Mouse (Mus musculus): Measurements from ENCODE around the gene Elmo1.
A peak's percentile ranks its signal among the peaks of the same experiment; 100 is the strongest.

The Elmo1 gene

DNA sequence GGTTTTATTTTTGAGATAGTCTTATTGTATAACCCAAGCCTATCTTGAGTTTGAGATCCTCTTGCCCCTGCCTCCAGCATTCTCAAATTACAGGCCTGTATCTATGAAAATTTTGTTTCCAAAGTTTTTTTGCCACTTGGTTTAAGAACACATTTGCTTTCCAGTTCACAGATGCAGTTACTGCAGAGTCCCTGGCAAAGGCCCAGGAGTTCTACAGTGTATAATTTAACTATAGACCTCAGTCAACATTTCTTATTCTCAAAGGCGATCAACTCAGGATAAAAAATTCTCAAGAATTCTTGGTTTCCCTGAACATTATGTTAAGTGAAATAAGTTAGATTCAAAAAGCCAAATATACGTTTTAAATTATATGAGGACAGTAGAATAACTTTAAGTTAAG, 115.3 kb downstream of the Elmo1 start:
- DNase-seq (ENCODE audit: low read depth, low spot score): no peak

DNA sequence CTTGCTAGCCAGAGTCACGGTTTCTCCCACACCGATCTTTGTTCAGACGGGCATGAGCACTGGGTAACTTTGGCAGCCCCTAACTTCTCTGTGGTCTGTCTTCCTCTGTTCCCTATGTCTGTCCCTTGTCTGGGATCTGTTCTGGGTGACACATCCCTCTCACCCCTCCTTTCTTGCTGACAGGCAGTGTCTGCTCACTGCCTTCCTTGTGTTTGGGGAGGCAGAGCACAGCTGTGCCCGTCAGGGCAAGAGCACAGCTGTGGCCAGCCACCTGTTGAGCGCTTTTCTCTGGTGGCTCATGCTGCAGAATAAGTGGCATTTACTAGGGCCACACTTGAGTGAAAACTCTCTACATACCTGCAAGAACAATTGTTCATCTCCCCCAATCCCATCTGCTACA, 116.7 kb downstream of the Elmo1 start:
- DNase-seq (ENCODE audit: low read depth, low spot score): no peak

DNA sequence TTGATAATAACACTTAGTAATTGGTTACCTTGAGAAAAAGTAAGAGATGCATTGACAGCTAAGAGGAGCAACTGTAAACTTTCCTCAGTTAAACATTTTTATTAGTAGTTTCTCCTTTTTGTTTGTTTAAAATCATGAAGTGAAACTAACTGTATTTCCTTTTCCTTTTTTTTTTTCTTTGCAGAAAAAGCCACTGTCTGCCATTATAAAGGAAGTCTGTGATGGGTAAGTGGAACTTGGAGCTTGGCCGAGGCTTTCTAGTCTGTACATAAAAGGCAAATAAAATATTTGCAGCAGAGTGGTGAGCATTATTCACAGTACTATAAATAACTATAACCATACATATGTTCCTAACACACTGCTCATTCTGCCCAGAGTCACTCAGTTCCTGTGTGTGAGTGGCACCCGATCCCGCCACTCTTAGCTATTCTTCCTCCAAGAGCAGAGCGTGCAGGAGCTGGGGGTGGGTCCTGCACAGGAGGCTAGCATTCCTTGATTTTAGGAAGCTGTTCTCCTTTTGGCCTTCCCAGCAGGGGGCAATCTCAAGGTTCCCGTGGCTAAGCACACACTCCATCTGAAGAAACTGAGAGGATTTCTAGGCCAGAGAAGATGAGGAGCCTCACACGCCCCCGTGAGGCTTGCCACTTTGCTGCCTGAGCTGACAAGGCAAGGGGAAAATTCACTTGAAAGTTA, 117.7 kb downstream of the Elmo1 start:
- DNase-seq (ENCODE audit: low read depth, low spot score): no peak

DNA sequence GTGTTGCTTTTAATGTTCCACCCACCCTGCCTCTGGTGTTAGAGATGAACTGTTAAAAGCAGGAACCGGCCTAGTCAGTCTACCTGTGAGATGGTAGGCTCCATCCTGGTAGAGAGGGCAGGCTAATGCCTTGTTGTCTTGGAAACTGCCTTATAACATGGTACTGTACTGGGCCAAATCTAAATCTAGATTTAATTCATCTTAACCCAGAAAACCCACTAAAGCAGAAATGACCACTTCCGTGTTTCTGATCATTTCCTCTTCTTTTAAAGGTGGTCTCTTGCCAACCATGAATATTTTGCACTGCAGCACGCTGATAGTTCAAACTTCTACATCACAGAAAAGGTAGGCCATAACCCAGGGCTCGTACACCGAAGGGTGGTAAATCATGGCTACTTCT, 118.5 kb downstream of the Elmo1 start:
- DNase-seq (ENCODE audit: low read depth, low spot score): no peak

DNA sequence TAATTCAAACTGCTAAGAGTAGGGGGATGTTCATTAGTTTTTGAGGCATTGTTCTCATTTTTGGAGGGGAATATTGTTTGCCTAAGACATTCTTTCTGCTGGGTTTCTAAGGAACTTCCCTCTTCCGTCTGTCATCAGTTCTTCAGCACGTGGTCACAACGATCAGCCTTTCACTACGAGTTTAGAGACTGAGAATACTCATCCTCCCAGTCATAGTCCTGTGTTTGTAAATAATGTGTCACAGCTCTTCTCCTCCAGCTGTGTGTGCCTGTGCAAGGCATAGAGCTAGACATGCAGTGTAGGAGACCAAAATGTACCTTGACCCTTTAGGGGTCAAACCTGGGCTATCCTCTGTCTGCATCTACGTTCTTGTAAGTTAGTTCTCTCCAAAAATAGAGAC, 121.4 kb downstream of the Elmo1 start:
- no peak for DNase-seq (ENCODE audit: low read depth, low spot score)

DNA sequence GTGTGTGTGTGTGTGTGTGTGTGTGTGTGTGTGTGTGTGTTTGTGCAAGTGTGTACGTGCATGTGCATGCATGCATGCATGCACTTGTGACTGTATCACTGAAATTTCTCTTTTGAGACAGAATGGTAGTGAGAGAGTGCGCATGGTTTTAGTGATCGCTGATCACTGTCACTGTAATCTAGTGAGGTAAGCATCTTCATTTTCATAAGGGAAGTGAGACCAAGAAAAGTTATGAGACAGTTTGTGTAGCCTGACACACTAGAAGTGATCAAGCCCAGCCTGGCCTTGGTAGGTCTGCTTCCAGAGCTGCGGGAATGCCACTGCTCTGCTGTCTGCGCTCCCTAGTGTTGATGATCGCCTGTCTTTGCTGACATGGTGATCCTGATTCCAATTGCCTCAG, 122.3 kb downstream of the Elmo1 start:
- DNase-seq (ENCODE audit: low read depth, low spot score): no peak

DNA sequence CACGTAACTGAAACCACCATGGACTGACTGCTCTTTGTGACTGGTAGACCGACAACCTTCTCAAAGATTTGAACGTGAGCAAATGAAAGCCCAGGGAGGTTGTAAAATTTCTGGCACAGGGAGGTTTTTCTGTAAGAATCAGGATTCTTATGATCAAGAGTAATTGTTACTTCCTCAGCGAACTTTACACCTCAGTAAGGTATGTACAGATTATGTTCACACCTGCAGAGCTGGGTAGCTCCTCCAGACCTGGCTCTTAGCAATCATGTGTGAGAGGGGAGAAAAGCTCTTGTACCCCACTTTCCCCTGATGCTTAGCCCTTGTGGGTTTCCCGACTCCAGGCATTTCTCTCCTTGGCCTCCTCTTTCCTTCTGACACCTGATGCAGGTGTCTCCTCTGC, 123.5 kb downstream of the Elmo1 start:
- no peak for DNase-seq (ENCODE audit: low read depth, low spot score)

DNA sequence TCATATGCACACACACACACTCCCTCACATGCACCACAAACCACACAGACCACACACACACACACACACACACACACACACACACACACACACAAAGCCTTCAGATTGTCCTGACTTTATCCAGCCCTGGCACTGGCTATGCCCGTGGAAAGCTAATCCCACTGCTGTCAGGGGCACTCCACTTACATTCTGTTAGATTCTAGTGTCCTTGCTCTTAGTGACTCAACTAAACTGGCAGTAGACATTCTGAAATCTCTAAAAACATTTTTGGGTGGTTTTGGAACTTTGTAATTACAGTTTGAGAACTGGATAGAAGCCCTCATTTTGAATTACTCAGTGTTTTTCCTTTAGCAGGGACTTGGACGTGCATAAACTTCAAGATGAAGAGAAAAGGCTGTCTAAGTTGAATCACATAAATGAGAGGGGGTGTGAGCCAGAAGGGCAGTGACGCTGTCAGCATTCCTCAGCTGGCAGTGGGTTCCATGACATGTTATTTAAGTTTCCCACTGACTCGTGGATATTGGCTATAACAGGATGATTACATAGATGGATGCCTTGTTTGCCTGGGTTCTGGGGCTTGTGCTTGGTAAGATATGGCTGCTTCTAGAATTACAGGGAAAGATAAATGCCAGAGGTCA, 127.2 kb downstream of the Elmo1 start:
- no peak for DNase-seq (ENCODE audit: low read depth, low spot score)

DNA sequence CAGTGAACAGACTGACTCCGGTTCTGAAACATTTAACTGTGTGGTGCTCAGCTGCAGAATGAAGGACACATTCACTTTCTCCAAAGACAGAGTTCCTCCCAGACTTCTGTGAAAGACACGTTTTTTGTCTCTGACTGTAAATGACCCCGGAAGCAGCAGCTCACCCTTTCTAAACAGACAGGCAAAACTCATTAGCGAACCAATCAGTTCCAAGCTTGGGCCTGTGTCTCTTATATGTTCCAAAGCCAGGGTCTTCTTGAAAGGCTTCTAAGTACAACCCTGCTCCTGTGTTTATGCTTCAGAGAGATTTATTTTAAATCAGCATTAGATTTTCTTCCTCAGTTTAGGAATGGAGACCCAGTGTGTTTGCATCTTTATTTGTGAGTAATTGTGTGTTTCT, 127.7 kb downstream of the Elmo1 start:
- DNase-seq (ENCODE audit: low read depth, low spot score): no peak

DNA sequence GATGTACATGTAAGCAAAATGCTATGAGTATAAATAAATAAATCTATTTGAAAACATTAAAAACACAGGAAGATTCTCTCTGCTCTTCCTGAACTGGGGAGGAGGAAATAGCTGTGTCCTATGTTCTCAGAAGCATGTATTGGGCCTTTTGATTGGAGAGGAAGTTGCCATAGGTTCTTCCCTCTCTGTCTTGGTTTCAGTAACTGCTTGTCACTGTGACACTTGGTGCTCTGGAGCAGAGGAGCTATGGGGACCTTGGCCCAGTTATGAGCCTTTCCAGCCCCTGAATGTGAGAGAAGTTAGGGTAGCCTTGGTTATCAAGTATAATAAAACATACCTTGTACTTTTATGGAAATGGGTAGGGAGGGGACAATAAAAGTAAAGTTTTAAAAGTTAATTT, 130.0 kb downstream of the Elmo1 start:
- no peak for DNase-seq (ENCODE audit: low read depth, low spot score)

DNA sequence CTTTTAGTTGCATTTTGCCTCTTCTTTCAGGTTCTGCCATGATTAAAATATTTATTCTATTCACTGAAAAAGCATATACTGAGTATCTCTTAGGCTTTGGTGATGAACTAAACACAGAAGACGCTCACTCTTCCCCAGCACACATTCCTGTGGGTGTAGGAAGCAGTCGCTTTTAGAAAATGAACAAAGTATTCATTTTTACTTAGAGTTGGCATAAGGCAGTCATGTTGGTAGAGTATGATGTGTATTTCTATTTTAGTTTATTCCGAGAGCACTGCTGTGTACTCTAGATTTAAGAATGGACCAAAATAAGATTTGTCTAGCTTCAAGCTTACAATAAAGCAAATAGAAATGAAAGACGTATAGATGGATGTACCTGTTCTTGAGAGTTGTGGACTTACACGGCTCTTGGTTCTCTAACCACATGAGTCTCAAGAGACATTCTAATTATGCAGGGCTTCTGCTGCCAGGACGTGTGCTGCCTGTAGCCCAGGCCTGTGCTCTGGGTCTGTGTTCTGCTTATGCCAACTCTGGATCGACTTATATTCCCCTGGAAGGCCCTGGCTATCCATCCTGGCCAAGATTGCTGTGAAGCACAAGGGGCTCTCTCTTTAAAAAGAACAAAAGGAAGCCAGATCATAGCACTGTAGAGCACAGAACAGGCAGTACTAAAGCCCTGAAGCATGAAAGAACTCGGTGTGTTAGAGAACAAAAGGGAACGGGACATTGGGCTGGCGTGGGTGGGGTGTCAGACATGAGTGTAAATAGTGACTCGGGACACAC, 137.7 kb downstream of the Elmo1 start:
- no peak for DNase-seq (ENCODE audit: low read depth, low spot score)

DNA sequence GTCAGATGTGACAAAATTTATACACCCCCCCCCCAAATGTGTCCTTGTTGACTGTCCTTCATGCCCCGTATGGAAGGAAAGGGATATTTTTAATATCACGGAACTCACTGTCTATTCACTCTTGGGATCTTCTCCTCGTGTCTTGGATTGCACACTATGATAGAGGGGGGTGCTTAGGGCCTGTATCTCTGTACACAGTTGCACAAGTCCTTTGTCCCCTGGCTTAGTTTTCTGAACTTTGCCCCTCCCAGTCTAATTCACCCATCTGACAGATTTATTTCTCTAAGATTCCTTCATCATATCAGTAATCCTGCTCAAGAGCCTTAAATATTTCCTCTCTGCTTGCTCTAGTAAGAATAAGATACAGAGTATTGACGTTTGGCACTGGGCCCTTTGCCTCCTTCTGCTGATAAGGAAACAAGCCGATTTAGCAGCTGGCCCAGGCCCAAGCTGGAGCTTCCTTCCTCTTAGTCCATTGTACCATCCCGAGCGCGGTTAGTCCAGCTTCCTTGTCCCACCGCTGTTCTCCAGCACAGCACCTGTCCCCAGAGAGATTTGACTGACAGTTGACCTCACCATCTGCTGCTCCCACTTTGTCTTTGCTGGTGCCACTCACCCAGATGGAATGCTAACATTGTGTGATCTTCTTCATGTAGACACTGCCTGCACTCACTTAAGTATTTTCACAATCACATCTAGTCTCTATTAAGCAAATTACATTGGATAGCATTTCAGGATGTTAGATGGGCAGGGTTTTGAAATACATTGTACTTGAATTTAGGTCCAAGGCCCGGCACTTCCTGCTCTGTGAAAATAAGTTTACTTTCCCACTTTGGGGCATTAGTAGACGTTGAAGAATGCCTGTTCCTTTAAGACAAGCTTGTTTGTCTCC, 141.7 kb downstream of the Elmo1 start:
- peak; percentile 41 for DNase-seq (ENCODE audit: low read depth, low spot score)

DNA sequence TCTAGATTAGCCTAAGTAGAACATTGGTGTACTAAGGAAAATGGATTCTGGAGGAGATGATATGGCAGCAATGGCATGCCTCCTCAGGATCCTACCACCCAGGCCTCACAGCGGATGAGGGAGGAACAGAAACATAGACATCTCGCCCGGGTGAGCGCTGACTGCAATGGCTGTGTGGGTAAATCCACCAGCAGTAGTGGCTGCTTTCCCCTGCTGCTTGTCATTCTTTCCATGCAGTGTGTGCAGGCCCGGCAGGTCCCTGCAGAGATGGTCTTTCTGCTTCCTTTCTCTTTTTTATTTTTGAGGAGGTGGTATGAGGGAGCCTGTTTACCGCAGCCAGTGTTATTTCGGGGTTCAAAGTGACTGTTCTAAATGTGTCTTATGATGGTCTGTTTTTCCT, 143.3 kb downstream of the Elmo1 start:
- no peak for DNase-seq (ENCODE audit: low read depth, low spot score)

DNA sequence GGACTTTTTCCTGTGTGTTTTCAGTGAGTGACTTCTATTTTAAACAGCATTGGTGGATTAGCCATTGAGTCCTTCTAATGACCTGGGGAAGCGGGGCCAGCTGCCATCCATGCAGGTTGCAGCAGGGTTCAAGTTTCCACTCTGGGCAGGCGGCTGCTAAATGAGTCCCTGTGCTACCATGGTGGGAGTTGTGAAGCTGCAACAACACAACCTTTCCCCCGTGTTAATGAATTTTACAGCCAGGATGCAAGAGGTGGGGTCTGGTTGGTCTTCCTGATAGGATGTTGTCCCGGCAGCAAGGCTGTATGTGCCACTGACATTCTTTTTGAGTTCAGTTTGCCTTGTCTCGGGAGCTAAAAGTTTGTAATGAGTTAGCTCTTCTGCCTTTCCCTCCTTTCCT, 147.2 kb downstream of the Elmo1 start:
- no peak for DNase-seq (ENCODE audit: low read depth, low spot score)

DNA sequence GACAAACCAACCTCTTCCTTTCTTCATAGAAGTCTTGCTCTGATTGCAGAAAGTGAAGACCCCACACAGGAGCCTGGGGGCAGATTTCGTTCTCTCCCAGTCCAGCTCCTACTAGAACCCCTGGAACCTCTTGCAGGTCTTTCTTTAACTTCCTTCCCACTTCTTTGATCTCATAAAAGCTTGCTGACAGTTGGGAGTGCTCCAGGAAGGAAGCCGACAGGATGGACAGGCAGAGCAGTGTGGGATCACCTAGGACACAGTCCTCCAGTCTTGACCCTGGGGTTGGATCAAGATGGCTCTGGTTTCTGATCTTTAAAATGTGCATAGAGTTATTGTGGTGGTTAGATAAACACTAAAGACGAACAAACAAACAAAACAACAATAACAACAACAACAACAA, 147.8 kb downstream of the Elmo1 start:
- no peak for DNase-seq (ENCODE audit: low read depth, low spot score)

DNA sequence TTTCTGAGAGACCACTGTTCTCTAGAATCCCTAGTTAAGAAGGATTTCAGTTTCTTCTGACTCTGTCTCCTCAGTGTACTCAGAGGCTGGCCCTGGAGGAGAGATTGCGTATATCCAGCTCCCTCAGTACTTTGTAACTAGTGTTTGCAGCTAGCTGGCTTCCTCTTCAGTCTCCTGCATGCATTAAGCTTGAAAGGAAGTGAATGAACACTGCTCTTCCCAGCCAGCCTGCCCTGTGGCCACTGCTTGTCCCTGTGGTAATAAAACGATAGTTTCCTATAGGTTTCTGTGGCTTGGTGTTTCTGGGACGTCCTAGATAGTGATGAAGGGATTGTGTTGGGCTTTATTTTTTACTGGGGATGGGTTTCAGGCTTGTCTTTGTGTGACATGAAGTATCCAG, 148.3 kb downstream of the Elmo1 start:
- DNase-seq (ENCODE audit: low read depth, low spot score): no peak

DNA sequence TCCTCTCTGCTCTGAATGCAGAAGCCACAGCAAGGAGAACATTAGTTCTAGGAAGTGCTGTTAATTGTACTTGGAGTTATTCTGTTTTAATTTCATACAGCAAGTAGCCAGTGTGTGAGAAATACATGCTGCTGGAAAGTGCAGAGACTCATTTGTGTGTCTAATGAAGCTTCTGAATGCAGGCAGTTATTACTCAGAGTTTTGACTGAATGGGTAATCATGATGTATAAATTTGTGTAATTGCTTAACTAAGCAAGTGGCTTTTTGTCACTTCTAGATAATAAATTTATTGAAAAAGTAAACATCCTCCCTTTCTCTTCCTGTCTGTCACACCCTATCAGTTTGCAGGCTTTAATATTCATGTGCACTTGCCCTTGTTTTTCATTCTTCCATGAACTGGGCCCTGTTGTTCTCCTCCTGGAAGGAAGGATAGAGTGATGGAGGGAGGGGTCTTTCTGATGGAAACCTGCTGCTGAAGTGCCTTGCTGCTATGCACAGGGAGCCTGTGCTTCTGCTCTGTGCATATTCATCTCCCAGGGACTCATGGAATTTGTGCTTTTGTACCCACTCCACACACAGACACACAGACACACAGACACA, 159.8 kb downstream of the Elmo1 start:
- DNase-seq (ENCODE audit: low read depth, low spot score): no peak

DNA sequence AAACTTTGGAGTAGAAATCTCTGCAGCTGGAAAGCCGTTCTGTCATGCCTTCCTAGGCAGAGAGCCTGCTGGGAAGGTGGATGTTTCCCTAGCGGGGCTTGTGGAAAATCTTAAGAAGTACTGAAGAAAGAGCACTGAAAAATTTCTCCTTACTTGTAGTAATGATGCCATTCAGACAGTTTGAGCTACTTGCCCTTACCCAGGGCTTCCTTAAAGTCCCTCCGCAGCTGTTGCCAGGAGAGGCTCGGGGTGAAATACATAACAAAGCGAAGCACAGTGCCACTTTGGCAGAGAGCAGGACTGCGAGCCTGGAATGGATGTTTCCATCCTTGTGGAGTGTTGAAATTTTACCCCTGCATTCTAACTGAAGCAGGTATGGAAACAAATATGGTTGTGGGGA, 164.5 kb downstream of the Elmo1 start:
- no peak for DNase-seq (ENCODE audit: low read depth, low spot score)

DNA sequence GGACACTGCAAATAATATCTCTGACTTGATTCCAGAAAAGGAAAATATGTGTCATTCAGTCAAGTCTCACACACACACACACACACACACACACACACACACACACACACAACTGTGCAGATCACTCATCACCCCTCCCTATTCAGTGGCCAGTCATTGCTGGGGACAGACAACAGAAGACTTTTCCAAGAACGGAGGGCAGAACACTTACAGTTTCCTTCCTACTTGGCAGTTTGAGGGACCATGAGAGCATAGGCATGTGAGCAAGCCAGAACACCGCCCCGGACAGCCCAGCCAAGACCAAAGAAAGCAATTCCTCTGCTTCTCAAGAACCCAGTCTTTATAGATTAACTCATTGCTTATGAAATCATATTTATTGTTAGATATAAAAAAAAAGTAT, 165.0 kb downstream of the Elmo1 start:
- DNase-seq (ENCODE audit: low read depth, low spot score): no peak

DNA sequence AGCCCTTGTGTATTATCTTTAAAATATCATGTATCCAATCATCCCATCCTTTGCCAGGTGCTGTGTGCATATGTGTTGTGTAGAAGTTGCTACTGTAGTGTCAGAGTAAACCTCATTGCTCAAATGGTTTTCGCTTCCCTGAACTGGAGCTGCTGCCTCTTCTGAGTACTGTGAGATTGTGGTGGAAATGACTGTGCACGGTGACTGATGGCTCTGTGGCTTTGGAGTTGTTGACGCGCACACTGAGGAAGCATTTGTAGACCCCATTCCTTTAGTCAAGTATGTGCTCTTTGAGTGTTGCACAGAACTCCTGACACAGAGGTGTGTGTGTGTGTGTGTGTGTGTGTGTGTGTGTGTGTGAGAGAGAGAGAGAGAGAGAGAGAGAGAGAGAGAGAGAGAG, 166.2 kb downstream of the Elmo1 start:
- no peak for DNase-seq (ENCODE audit: low read depth, low spot score)
